Mouse (Mus musculus) kidney, postnatal 0 days (tissue): ENCODE data around the gene Sh2d4b. TPM values are rescaled to one million over a fixed set of nuclear protein-coding genes. Genes with fewer than 3 reads are reported as not detected.
A peak's percentile ranks its signal among the peaks of the same experiment; 100 is the strongest.

Experiments
- ATAC-seq: fragments of 200-750 bp; cut with Nextera tagmentation; replicated peaks from 2 replicates; pipeline ENCODE4 v1.8.0; 2017; ENCODE audit warnings: low read depth, moderate number of reproducible peaks, moderate TSS enrichment, moderate library complexity; ENCODE audit not compliant: low FRiP score
- DNase-seq: peaks from one replicate; pipeline ENCODE4 v3.0.0-alpha.2; 2016; ENCODE audit warnings: low spot score
- H3K27ac ChIP-seq: fragments of 300-500 bp; sonication (generic); 2 replicates; pipeline ENCODE4 v1.5.1; 2014; ENCODE audit warnings: mild to moderate bottlenecking
- H3K27me3 ChIP-seq: fragments of 300-500 bp; sonication (generic); 2 replicates; pipeline ENCODE4 v1.6.1; 2014; ENCODE audit warnings: low read length, mixed read lengths; ENCODE audit not compliant: insufficient read depth
- H3K36me3 ChIP-seq: fragments of 300-500 bp; sonication (generic); 2 replicates; pipeline ENCODE4 v1.6.1; 2014; ENCODE audit warnings: low read length, mixed read lengths; ENCODE audit not compliant: insufficient read depth
- H3K4me1 ChIP-seq: fragments of 300-500 bp; sonication (generic); replicated peaks from 2 replicates; pipeline ENCODE4 v1.6.1; 2014; ENCODE audit warnings: antibody characterized with exemption, low read length, mixed read lengths; ENCODE audit not compliant: insufficient read depth
- H3K4me2 ChIP-seq: fragments of 300-500 bp; sonication (generic); 2 replicates; pipeline ENCODE4 v1.6.1; 2014; ENCODE audit warnings: mild to moderate bottlenecking, low read length, moderate library complexity, mixed read lengths
- H3K4me3 ChIP-seq: fragments of 300-500 bp; sonication (generic); replicated peaks from 2 replicates; pipeline ENCODE4 v1.5.1; 2014; ENCODE audit warnings: low read depth, low read length
- H3K9ac ChIP-seq: fragments of 300-500 bp; sonication (generic); 2 replicates; pipeline ENCODE4 v1.6.1; 2014; ENCODE audit warnings: low read depth, low read length
- H3K9me3 ChIP-seq: fragments of 300-500 bp; sonication (generic); replicated peaks from 2 replicates; pipeline ENCODE4 v1.6.1; 2016; ENCODE audit warnings: low read length, inconsistent platforms, mixed read lengths
- CTCF ChIP-seq: IDR thresholded peaks from 2 replicates; pipeline ENCODE4 v1.5.1; 2016; ENCODE audit warnings: antibody characterized with exemption, low read depth, mild to moderate bottlenecking, moderate library complexity
- WGBS: fragments of 180-500 bp; shearing (Covaris S2); extraction: QIAGEN DNeasy Blood & Tissue Kit; methylation state at CpG from one replicate; pipeline ENCODE4 v1.1.7; 2014; 5-methylcytosine and 5-hydroxymethylcytosine counted together
- polyA plus RNA-seq: library from polyadenylated mRNA; unstranded; fragments of >200 nt; fragmentation: Nextera tagmentation; extraction: Ambion mirVana; gene quantifications from 2 replicates; pipeline ENCODE4 v1.2.1, GENCODE M21; 2015

Sh2d4b gene
- polyA plus RNA-seq, 1 experiment from 2014 or later, result 0.72 TPM

- ATAC-seq (no peak), DNase-seq (no peak)
- Histone ChIP-seq H3K4me2 (no peak overlapping the region), H3K27me3 (no peaks in the 10 kb centered on the region), H3K4me3 (no peak overlapping the region), H3K36me3 (no peaks in the 10 kb centered on the region), H3K4me1 (0 out of 2 replicates have a peak, but pooled peaks cover 6% of the 10 kb centered on the region), H3K27ac (no peak overlapping the region), H3K9ac (no peak overlapping the region), H3K9me3 (no peaks in the 10 kb centered on the region)
- WGBS, result 93% methylated on average over 4 of the region's 4 CpGs
- TF ChIP-seq CTCF, result no peak
These were observed 1.6 kb downstream of the Sh2d4b start for GRCm38 (mm10) chr14:40891506-40891905.

- Histone ChIP-seq H3K9ac (no peak overlapping the region), H3K36me3 (no peaks in the 10 kb centered on the region), H3K27me3 (no peaks in the 10 kb centered on the region), H3K9me3 (no peaks in the 10 kb centered on the region), H3K4me1 (0 out of 2 replicates have a peak, but pooled peaks cover 6% of the 10 kb centered on the region), H3K4me2 (no peak overlapping the region), H3K4me3 (no peak overlapping the region), H3K27ac (no peak overlapping the region)
- 62% methylated on average over 4 of the region's 4 CpGs for WGBS
- ATAC-seq (no peak), DNase-seq (peak; percentile 58)
- no peak for TF ChIP-seq CTCF
These were observed 3.4 kb downstream of the Sh2d4b start for GRCm38 (mm10) chr14:40889704-40890103.

GRCm38 (mm10) chr14:40889181-40889580 is 3.9 kb downstream of the Sh2d4b start:
- TF ChIP-seq CTCF, result no peak
- 62% methylated on average over 2 of the region's 2 CpGs for WGBS
- H3K36me3 ChIP-seq, result no peaks in the 10 kb centered on the region
- no peaks in the 10 kb centered on the region for H3K9me3 ChIP-seq
- 0 out of 2 replicates have a peak, but pooled peaks cover 3% of the 10 kb centered on the region for H3K4me1 ChIP-seq
- peak; percentile 62 for DNase-seq
- H3K4me2 ChIP-seq, result no peak overlapping the region
- H3K9ac ChIP-seq, result no peak overlapping the region
- ATAC-seq, result no peak
- H3K27ac ChIP-seq, result no peak overlapping the region
- H3K27me3 ChIP-seq, result no peaks in the 10 kb centered on the region
- no peak overlapping the region for H3K4me3 ChIP-seq

- no peak overlapping the region for H3K27ac ChIP-seq
- no peaks in the 10 kb centered on the region for H3K27me3 ChIP-seq
- no peaks in the 10 kb centered on the region for H3K4me1 ChIP-seq
- H3K36me3 ChIP-seq, result no peaks in the 10 kb centered on the region
- peak; percentile 61 for TF ChIP-seq CTCF
- WGBS, result 84% methylated on average over 6 of the region's 6 CpGs
- ATAC-seq, result no peak
- no peak overlapping the region for H3K9ac ChIP-seq
- H3K4me2 ChIP-seq, result no peak overlapping the region
- DNase-seq, result no peak
- no peaks in the 10 kb centered on the region for H3K9me3 ChIP-seq
- H3K4me3 ChIP-seq, result no peak overlapping the region
These were observed 6.5 kb downstream of the Sh2d4b start for GRCm38 (mm10) chr14:40886428-40887202.

GRCm38 (mm10) chr14:40885752-40886151 is 7.3 kb downstream of the Sh2d4b start:
- WGBS, result 34% methylated on average over 1 of the region's 1 CpGs
- ATAC-seq, result no peak

GRCm38 (mm10) chr14:40885225-40885624 is 7.8 kb downstream of the Sh2d4b start:
- no peak overlapping the region for H3K27ac ChIP-seq
- H3K9me3 ChIP-seq, result no peaks in the 10 kb centered on the region
- DNase-seq (peak; percentile 41), ATAC-seq (no peak)
- H3K4me3 ChIP-seq, result no peak overlapping the region
- H3K27me3 ChIP-seq, result no peaks in the 10 kb centered on the region
- 23% methylated on average over 4 of the region's 4 CpGs for WGBS
- no peak overlapping the region for H3K9ac ChIP-seq
- TF ChIP-seq CTCF, result no peak
- no peaks in the 10 kb centered on the region for H3K4me1 ChIP-seq
- H3K36me3 ChIP-seq, result no peaks in the 10 kb centered on the region
- H3K4me2 ChIP-seq, result no peak overlapping the region

More at GRCm38 (mm10) chr14:40885752-40886151, 7.3 kb downstream of the Sh2d4b start:
- Histone ChIP-seq H3K27me3 (no peaks in the 10 kb centered on the region), H3K4me1 (no peaks in the 10 kb centered on the region), H3K9ac (no peak overlapping the region), H3K9me3 (no peaks in the 10 kb centered on the region), H3K36me3 (no peaks in the 10 kb centered on the region), H3K27ac (no peak overlapping the region), H3K4me2 (no peak overlapping the region), H3K4me3 (no peak overlapping the region)
- DNase-seq, result no peak
- no peak for TF ChIP-seq CTCF

- no peak for ATAC-seq
- H3K4me2 ChIP-seq, result no peak overlapping the region
- no peak for DNase-seq
- no peaks in the 10 kb centered on the region for H3K27me3 ChIP-seq
- H3K9ac ChIP-seq, result no peak overlapping the region
- no peaks in the 10 kb centered on the region for H3K36me3 ChIP-seq
- H3K4me1 ChIP-seq, result no peaks in the 10 kb centered on the region
- H3K4me3 ChIP-seq, result no peak overlapping the region
- no peak overlapping the region for H3K27ac ChIP-seq
- no peak for TF ChIP-seq CTCF
- H3K9me3 ChIP-seq, result no peaks in the 10 kb centered on the region
These were observed 18.5 kb downstream of the Sh2d4b start for GRCm38 (mm10) chr14:40874565-40874964.
